Mouse (Mus musculus) cerebellum, postnatal 14 days (tissue): ENCODE results near the gene Spint1.

Experiments
- DNase-seq, 2 experiments: peaks; one replicate each; pipeline ENCODE4 v3.0.0; 2021; ENCODE audit warnings: mixed read lengths in 2 of 2

Gene Spint1

DNA sequence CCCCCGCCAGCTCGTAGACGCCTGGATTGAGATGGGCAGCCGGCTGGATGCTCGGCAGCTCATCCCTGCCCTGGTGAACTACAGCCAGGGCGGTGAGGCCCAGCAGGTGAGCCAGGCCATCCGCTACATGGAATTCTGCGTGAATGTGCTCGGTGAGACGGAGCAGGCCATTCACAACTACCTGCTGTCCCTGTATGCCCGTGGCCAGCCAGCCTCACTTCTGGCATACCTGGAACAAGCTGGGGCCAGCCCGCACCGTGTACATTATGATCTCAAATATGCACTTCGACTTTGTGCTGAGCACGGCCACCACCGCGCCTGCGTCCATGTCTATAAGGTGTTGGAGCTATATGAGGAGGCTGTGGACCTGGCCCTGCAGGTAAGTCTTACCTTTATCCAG, 57.2 kb downstream of the Spint1 start:
- no peak for DNase-seq

DNA sequence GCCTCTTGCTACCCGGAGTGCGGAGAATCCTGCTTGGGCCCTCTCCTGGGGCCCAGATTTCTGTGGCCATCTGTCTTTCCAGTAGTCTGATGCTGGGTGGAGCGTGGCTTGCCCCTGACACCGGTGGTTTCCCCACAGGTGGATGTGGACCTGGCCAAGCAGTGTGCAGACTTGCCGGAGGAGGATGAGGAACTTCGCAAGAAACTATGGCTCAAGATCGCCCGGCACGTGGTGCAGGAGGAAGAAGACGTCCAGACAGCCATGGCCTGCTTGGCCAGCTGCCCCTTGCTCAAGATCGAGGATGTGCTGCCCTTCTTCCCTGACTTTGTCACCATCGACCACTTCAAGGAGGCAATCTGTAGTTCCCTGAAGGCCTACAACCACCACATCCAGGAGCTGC, 59.6 kb downstream of the Spint1 start:
- no peak for DNase-seq

DNA sequence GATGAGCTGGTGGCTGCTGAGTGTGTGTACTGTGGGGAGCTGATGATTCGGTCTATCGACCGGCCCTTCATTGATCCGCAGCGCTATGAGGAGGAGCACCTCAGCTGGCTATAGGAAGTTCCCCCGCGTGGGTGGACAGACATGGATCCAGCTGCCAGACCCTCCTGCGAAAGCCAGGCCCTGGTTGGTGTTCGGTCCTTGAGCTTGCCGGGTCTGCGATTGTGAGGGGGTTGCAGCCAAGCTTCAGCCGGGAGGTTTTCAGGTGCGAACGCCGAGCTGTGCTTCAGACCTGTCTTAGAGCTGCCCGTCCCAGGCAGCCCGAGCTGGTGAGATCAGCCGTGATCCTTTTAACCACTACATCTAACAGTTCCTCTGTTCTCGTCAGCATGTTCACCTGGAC, 60.3 kb downstream of the Spint1 start:
- DNase-seq: no peak

DNA sequence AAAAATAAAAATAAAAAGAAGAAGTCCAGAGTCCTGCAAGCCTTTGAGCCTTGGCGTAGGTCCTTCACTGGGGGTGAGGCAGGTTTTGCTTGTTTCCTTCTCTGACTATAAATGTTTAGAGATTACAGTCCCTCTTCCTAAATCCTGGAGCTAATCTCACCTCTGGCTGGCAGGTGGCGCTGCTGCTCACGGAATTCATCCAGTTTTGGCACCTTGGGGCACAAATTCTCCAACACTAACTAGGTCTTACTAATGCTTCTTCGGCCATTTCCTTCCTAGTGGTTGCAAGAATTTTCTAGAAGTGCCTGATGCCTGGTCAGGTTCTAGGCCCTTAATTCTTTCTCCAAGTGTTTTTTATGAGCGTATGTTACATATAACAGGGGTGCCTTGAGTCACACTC, 61.2 kb downstream of the Spint1 start:
- peak; percentile 84 to 87 for DNase-seq

DNA sequence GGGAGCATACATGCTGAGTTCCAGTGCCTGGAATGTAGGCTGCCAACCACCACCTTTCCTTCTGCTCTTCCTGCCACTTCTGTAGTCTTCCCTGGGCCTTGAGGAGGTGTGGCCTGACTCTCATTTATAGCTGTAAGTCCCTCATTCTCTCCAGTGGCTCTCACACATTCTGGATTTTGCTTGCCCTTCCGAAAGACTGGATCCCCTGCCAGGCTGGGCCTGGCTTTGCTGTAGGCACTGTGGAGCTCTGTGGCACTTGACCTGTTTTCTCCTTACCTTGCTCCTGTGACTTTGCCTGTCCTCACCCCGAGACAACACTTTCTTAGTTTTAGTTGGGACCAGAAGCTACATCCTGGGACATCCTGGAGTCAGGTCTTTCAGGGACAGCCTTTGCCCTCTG, 61.7 kb downstream of the Spint1 start:
- no peak for DNase-seq
